Mouse (Mus musculus): ENCODE data around the gene Acot5.

- TF ChIP-seq MAFK (IDR thresholded peaks at IDR 0.05; ENCODE audit: insufficient read depth, low read depth, low read length), result no peak
- no peak for TF ChIP-seq ZNF384 (IDR thresholded peaks at IDR 0.05; ENCODE audit: low read depth, low read length)
- no peak for TF ChIP-seq ZC3H11A (IDR thresholded peaks at IDR 0.05; ENCODE audit: borderline replicate concordance, low read depth, low read length)
- no peak for TF ChIP-seq HCFC1 (IDR thresholded peaks at IDR 0.05; ENCODE audit: borderline replicate concordance, insufficient read depth, low read length)
Measured at GRCm38 (mm10) chr12:84099605-84100004, 30.5 kb downstream of the Acot5 start.
